ENCODE assay signal across 33 mouse cellular contexts in genomic region chr1:90113655-90114244, GRCm38 (mm10). TPM values are rescaled to one million over a fixed set of nuclear protein-coding genes. Genes with fewer than 3 reads are reported as not detected.
A peak's percentile ranks its signal among the peaks of the same experiment; 100 is the strongest.
DNase-seq lines count a peak whose midpoint lies in the region; ATAC-seq lines count a peak whose summit lies in the region.
"Had no signal": no experiment of that assay in that cellular context is flagged by ENCODE, and none has a peak within 500 bp of the region (broad histone marks: within the 10 kb centered on the region; RNA-seq: fewer than 3 reads in every experiment).

No protein-coding gene starts in this region.

- H3K27me3 ChIP-seq in forebrain, embryonic 15.5 days: no peaks in the 10 kb centered on the region
- H3K27me3 ChIP-seq in forebrain, embryonic 11.5 days (ENCODE audit: control insufficient read depth, insufficient read depth, low read length): no peaks in the 10 kb centered on the region
- no peaks in the 10 kb centered on the region for H3K27me3 ChIP-seq in forebrain, embryonic 16.5 days (replicated peaks; ENCODE audit: control insufficient read depth, insufficient read depth, low read length)
- H3K27me3 ChIP-seq: embryonic facial prominence, embryonic 12.5 days; embryonic facial prominence, embryonic 15.5 days; hindbrain, embryonic 12.5 days; hindbrain, embryonic 15.5 days; Patski had no signal

- intact Hi-C loops in left cerebral cortex, postnatal 10 days (cut with DNase I): no loop called here

- no peaks in the 10 kb centered on the region; the same call in 1 of the 2 replicates for H3K4me1 ChIP-seq in forebrain, embryonic 15.5 days
- no peaks in the 10 kb centered on the region for H3K4me1 ChIP-seq in forebrain, embryonic 11.5 days (replicated peaks; ENCODE audit: control insufficient read depth, insufficient read depth, low read length)
- no peaks in the 10 kb centered on the region; the same call in 1 of the 2 replicates for H3K4me1 ChIP-seq in forebrain, embryonic 16.5 days (replicated peaks; ENCODE audit: control insufficient read depth, insufficient read depth, low read length)
- H3K4me1 ChIP-seq: hindbrain, embryonic 12.5 days; hindbrain, embryonic 15.5 days had no signal

- WGBS in forebrain, embryonic 15.5 days: 68% methylated on average over 6 of the region's 6 CpGs
- 82% methylated on average over 6 of the region's 6 CpGs for WGBS in forebrain, embryonic 11.5 days
- WGBS in forebrain, embryonic 16.5 days: 68% methylated on average over 6 of the region's 6 CpGs

- H3K4me3 ChIP-seq in forebrain, embryonic 15.5 days: no peak overlapping the region
- no peak overlapping the region for H3K4me3 ChIP-seq in forebrain, embryonic 11.5 days (ENCODE audit: low read depth, low read length)
- H3K4me3 ChIP-seq in forebrain, embryonic 16.5 days (replicated peaks; ENCODE audit: low read length): no peak overlapping the region
- H3K4me3 ChIP-seq: embryonic facial prominence, embryonic 12.5 days; embryonic facial prominence, embryonic 15.5 days; hindbrain, embryonic 12.5 days; hindbrain, embryonic 15.5 days had no signal

- ATAC-seq in forebrain, embryonic 15.5 days (replicated peaks): peak; percentile 48; the same call in 1 of the 2 replicates
- ATAC-seq in forebrain, embryonic 11.5 days (replicated peaks; ENCODE audit: low FRiP score): no peak
- ATAC-seq in forebrain, embryonic 16.5 days: peak; percentile 76
- ATAC-seq: CD4-positive, CD25-positive, alpha-beta regulatory T cell, adult 4 months; Patski had no signal

- DNase-seq in forebrain, embryonic 11.5 days (ENCODE audit: low spot score): no peak
- peak; percentile 48 for DNase-seq in ZHBTc4 (ENCODE audit: low read depth, low spot score)
- no peak for DNase-seq in c-Kit-positive CD71-positive TER-119-positive erythroid progenitor cells, embryonic 14.5 days (ENCODE audit: low spot score)
- DNase-seq in left cerebral cortex, postnatal 10 days (ENCODE audit: extremely low spot score in 1 of 2, low spot score in 2 of 2): no peak
- DNase-seq: adrenal gland, adult 2 months; adrenal gland, postnatal 14 days; cerebellum, adult 11 months; cerebellum, adult 2 months; cerebellum, adult 9-11 months; cerebellum, postnatal 25 days; gastrocnemius, postnatal 10 days; gastrocnemius, postnatal 36 days; kidney, adult 2 months had no signal

- no peaks in the 10 kb centered on the region for H3K36me3 ChIP-seq in forebrain, embryonic 15.5 days
- no peaks in the 10 kb centered on the region for H3K36me3 ChIP-seq in forebrain, embryonic 11.5 days (ENCODE audit: control insufficient read depth, insufficient read depth, low read length)
- no peaks in the 10 kb centered on the region for H3K36me3 ChIP-seq in forebrain, embryonic 16.5 days (ENCODE audit: control insufficient read depth, insufficient read depth)
- H3K36me3 ChIP-seq: embryonic facial prominence, embryonic 12.5 days; embryonic facial prominence, embryonic 15.5 days; G1E; hindbrain, embryonic 12.5 days; hindbrain, embryonic 15.5 days had no signal

- H3K4me2 ChIP-seq in forebrain, embryonic 15.5 days (replicated peaks): no peak overlapping the region
- no peak overlapping the region for H3K4me2 ChIP-seq in forebrain, embryonic 11.5 days (ENCODE audit: low read depth, low read length, severe bottlenecking)
- H3K4me2 ChIP-seq in forebrain, embryonic 16.5 days (ENCODE audit: low read length): no peak overlapping the region
- H3K4me2 ChIP-seq: embryonic facial prominence, embryonic 12.5 days; embryonic facial prominence, embryonic 15.5 days; heart, embryonic 11.5 days; hindbrain, embryonic 12.5 days; hindbrain, embryonic 15.5 days had no signal

- H3K9ac ChIP-seq in forebrain, embryonic 15.5 days (replicated peaks): no peak overlapping the region
- H3K9ac ChIP-seq in forebrain, embryonic 11.5 days (ENCODE audit: low read length): no peak overlapping the region
- no peak overlapping the region for H3K9ac ChIP-seq in forebrain, embryonic 16.5 days (replicated peaks; ENCODE audit: low read depth, low read length)
- H3K9ac ChIP-seq: embryonic facial prominence, embryonic 12.5 days; embryonic facial prominence, embryonic 15.5 days; hindbrain, embryonic 12.5 days; hindbrain, embryonic 15.5 days had no signal

- H3K27ac ChIP-seq in forebrain, embryonic 15.5 days (replicated peaks): peak overlapping the region; percentile 67
- no peak overlapping the region for H3K27ac ChIP-seq in forebrain, embryonic 11.5 days (ENCODE audit: low read depth, low read length)
- H3K27ac ChIP-seq in forebrain, embryonic 16.5 days (ENCODE audit: low read length): peak overlapping the region; percentile 58
- H3K27ac ChIP-seq: embryonic facial prominence, embryonic 12.5 days; embryonic facial prominence, embryonic 15.5 days; hindbrain, embryonic 12.5 days; hindbrain, embryonic 15.5 days had no signal

- H3K9me3 ChIP-seq in forebrain, embryonic 15.5 days: no peaks in the 10 kb centered on the region
- H3K9me3 ChIP-seq in forebrain, embryonic 11.5 days (ENCODE audit: control insufficient read depth, low read length): no peaks in the 10 kb centered on the region
- H3K9me3 ChIP-seq in forebrain, embryonic 16.5 days (ENCODE audit: control insufficient read depth, low read length): no peaks in the 10 kb centered on the region
- H3K9me3 ChIP-seq: embryonic facial prominence, embryonic 15.5 days; hindbrain, embryonic 12.5 days; hindbrain, embryonic 15.5 days had no signal

RNA-seq across cellular contexts. Expression of gene Iqca, which starts 39.5 kb away (rescaled TPM):
- 0.52 and 1.3 TPM in 2 replicates for polyA plus RNA-seq in forebrain, embryonic 15.5 days (2015; fragmentation: Nextera tagmentation; extraction: Ambion mirVana)
- 0.29 and 0.36 TPM in 2 replicates for polyA plus RNA-seq in forebrain, embryonic 11.5 days (2014; fragmentation: Nextera tagmentation; extraction: Ambion mirVana)
- 0.45 and 0.67 TPM in 2 replicates for polyA plus RNA-seq in forebrain, embryonic 16.5 days (2015; fragmentation: Nextera tagmentation; extraction: Ambion mirVana)
- under 1 TPM; 0.34 to 0.51 TPM for total RNA-seq in left cerebral cortex, postnatal 10 days (2021)
- total RNA-seq: adrenal gland, adult 2 months; adrenal gland, postnatal 14 days; adrenal gland, postnatal 4 days; common myeloid progenitor, adult 5-6 weeks; gastrocnemius, adult 18-20 months; gastrocnemius, postnatal 10 days; gastrocnemius, postnatal 36 days; granulocyte monocyte progenitor cell, adult 5-6 weeks; heart, adult 8-10 months; heart, postnatal 25 days; hematopoietic stem cell, adult 5-6 weeks had no signal
- polyA plus RNA-seq: adrenal gland, adult 2 months; C2C12; CD4-positive, CD25-positive, alpha-beta regulatory T cell, adult 4 months; G1E; heart, embryonic 11.5 days; heart, embryonic 14.5 days; heart, postnatal 0 days had no signal
